Mouse (Mus musculus) testis, postnatal 10 days (tissue): ENCODE measurements around the gene Dcbld2.

Source experiments
- DNase-seq: peaks from one replicate; pipeline ENCODE4 v3.0.0; 2021; ENCODE audit warnings: low spot score

Gene Dcbld2

DNA sequence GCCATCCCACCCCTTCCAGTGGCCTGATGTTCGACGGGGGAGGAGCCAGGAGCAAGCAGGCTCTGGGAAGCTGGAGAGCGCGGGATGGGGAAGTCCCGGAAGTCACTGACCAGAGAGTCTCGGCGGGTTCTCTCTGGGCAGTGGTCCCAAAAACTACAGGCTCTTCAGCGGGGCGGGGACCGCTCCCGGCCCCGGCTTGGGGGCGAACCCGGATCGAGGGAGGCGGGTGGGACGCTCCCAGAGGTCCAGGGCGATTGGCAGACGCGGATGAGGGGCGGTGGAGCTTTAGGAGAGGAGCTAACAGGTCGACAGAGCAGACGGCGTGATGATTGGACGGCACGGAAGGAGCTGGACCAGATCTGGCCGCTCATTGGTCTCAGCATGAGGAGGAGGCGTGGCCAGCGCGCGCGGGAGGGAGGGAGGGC, at the start of gene Dcbld2:
Dcbld2 (plus strand) TSS at position 382 of the 425 bp plus-strand sequence.
- peak; percentile 98 for DNase-seq

DNA sequence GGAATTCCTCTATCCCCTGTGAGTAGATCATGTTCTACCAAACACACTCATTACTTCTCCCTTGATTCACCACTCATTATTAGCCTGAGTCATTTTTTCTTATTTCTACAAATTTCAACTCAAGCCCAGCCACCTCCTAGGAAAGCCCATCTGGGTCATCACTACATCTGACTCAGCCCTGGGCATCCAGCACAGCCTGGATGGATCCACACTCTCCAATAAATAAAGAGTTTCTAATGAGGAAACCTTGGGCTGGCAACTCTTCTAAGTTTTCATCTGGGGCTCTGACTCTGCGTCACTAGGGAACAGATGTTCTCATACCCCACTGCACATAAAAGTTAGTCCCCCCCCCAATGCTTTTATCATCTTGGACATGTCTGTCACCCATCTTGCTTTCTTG, 31.1 kb upstream of the Dcbld2 start:
- DNase-seq: no peak

DNA sequence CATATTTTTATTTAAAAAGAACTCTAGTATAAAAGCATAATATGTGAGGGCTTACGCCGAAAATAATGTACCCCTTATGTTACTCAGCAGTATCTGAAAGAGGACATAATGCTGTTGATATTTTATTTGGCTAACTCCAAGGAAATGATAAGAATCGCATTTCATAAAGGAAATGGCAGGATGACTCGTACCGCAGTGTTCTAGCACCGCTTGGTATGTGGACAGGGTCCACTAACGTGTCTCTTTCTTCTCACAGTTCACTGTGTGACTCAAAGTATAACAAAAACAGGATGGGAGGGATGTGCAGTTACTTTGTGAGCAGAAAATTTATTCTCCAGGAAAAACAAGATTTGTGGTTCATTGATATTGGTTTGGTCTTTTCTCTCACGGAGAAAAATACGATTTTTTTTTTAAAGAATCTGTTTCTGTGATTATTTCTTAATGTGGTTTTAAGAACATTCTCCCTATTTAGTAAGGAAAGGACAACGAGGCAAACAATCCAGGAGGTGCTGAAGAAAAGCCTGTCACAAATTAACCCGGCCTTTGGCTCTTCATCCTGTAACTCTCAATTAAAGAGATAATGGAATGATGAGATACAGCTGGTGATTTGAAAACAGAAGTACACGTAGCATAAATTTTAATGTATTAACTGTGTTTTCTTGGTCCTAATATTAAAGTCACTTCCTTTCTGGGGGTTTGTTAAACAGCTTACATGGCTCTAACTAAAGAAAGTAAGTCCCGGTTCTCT, 30.3 kb upstream of the Dcbld2 start:
- no peak for DNase-seq

DNA sequence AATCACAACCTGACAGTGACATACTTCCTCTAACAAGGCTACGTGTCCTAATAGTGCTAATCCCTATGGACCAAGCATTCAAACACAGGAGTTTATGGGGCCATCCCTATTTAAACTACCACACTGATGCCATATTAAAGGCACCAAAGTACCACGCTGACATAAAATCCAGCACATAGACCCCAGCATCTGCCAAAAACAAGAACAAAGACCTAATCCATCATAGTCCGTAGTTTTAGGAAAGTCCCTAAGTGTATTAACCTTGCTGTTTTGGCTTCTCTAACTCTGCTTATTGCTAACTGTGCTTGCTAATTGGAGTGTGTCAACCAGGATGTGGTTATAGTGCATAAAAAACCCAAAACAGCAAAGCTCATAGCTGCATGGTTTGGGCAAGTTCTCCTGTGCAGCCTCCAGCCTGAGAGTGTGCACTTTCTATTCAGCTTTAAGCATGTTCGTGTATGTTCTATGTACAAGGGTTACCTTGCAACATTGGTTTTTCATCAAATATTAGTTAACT, 21.9 kb upstream of the Dcbld2 start:
- DNase-seq: no peak

DNA sequence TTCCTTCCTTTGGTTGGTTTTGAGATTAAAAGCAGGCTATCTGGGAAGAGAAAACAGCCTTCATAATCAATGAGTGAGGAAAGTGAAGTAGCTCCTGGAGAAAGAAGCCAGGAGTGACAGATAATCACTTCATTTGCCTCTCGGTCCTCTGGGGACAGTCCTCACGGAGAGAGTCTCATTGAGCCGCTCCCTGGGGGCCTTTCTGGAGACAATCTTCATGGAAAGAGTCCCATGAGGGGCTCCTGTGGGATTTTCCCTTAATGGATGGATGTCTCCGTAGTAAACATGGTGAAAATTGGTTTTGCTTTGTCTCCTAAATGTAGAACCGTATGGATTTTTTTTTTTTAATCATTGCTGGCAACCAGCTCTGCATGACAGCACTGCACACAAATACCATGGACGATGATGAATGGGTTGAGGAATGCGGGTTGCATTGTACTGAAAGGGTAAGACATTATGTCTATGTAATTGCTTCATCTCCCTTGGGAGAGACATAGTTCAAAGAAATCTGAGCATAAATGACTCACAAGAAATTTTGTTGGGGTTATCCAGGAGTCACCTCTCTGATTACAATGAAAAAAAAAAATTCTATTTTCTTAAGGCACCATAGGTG, 19.0 kb upstream of the Dcbld2 start:
- no peak for DNase-seq

DNA sequence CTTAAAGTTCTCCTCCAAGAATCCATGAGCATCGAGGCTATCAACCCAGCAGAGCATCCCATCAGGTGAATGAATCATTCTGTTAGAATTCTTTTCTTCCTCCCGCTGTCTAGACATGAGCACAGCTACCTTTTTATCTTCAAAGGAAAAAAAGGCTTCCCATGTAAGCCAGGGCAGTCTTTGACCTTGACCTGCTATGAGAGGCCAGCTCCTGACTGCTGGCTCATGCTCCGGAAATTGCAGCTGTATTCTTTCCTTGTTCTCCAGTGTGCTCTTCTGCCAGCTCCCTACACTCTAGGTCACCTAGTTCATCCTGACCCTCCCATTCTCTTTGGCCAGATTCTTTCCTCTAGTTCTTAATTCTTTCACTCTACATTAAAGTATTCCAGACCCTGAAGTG, 15.2 kb upstream of the Dcbld2 start:
- DNase-seq: no peak

DNA sequence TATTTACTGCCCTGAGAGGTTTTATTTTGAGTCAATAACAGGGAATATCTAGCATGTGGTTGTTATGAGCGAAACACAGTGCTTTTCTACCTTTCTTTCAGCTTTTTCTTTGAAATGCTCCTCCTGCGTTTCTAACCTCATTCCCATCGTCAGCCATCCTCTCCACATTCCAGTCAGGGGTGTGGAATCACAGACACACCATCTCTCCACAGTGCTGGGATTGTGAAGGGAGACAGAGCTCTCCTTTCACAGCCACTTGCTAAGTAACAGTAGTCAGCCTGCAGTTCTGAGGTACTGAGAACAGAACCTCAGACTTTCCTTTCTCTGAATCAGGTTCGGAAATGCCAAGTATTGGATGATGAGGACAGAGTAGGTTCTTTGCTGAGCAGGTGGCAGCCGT, 14.1 kb upstream of the Dcbld2 start:
- DNase-seq: no peak

DNA sequence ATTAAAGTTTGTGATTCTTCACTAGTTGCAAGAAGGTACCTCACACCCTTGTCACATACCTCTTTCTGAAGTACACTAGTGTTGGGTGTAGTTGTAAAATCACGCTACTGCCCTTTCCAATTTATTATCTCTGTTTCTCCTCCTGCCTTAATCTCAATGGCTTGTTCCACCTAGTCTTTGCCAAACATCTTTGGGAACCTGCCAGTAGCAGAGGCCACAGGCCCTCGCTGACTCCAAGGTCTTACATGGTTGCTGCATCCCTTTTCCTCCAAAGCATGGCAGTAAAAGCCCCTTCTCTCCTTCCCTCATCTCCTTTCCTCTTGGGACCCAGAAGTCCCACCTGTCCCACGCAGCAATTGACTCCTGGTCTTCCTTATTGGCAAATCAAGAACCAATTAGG, 9.6 kb upstream of the Dcbld2 start:
- DNase-seq: no peak

DNA sequence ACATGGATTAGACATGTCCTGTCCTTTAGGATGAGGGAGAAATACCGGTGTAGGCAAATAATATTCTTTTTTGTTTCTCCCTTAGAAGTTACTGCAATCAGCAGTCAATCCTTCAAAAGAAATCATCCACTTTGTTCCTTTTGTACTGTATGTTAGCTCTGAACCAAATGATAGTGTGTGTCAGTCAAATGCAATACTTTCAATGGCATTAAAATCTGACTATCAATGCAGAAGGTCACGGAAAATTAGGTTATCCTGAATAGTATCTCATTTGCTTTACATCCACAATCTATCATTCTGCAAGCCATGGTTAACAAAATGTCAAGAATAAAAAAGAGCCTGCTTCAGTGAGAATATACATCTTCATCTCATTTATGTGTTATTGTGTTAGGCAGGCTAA, 7.2 kb upstream of the Dcbld2 start:
- no peak for DNase-seq

DNA sequence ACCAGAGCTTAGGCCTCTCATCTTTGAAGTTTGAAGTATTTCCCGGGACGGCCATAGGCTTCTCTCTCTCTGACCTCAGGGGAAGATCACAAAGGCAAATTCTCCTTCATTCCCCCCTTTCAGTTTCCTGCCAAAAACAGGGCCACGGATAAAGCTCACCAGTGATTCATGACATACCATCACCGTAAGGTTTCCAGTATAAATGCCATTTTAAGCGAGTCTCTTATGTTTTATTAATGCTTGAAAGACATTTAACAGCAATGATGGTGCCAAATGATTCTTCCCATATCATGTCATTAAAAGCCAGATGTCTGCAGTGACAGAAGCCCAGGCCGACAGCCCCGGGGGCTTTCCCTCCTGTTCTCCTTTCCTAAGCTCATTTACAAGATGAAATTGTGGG, 3.6 kb upstream of the Dcbld2 start:
- no peak for DNase-seq

DNA sequence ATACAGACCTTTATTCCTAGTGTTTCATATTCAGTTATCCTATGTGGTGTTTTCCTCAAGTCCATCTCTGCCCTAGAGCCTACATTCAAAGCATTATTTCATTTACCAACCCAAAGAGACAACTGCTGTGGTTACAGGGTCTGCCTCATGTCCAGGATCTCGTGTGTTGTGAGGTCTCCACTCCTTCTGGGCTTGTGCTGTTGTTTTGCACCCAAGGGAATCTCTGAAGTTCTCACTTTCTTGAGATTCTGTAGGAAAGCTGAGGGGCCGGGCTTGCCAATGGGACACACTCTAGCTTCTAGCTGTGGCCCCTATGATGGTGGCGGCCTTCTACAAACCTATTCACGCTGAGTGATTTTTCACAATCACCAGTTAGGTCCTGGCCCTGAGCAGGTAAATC, 3.0 kb upstream of the Dcbld2 start:
- no peak for DNase-seq

DNA sequence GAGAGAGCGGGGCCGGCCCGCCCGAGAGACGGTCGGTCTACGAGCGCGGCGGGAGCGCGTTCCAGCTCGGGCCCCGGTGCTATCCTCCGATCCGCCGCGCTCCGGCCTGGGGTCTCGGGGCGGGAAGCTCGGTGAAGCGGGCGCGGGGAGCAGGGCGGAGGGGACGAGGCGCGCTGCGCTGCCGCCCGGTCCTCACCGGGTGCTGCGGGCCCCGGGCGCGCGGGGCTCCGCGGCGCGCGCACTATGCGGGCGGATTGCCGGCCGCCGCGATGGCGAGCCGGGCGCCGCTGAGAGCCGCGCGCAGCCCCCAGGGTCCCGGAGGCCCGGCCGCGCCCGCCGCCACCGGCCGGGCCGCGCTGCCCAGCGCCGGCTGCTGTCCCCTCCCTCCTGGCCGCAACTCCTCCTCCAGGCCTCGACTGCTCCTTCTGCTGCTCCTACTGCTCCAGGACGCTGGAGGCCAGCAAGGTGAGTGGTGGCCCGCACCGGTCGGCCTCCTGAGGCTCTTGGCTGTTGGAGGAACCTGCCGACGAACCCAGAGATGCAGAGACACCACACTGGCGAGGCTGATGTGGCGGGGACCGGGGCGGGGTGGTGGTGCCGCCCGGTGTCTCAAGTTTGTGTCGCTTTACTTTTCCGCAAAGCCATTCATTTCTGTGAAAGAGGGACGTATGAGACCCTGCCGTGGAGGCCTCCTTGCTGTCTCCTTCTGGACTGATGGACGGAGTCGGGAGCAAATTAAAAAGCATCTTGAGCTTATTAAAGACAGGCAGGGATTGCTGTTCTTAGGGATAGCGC, 441 bp downstream of the Dcbld2 start:
- peak; percentile 59 for DNase-seq

DNA sequence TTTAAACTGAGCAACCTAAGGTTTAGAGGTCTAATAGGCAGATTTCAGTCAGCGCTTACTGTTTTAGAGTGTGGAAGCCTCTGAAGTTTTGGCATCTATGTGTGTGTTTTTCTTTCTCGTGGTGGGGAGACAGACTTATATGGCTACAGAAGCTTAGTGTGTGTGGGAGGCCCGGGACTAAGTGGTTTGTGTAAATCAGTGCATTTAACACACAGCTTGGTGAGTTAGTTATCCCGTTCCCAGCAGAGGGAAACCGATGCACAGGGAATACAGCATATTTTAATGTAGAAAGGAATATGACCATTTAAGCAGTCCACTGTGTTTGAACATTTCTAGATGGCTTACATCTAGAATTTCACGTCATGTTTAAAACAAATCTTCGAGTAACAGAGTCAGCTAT, 1.6 kb downstream of the Dcbld2 start:
- DNase-seq: no peak

DNA sequence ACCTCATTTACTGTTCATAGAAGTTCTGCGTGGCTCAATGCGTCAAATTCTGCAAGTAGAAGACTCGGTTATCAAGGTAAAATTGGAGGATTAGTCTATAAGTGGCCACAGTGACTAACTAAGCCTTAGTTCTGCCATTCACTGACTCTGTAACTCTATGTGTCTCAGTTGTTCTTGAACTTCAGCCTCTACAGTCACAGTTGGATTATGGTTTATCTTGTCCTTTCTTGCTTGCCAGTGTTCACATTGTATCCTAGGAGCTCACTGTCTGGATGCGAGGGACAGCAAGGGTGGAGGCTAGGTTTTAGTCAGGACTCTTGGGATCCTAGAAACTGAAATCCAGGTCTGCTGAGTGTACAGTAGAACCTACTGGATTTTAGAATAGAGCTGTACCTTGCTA, 6.6 kb downstream of the Dcbld2 start:
- no peak for DNase-seq

DNA sequence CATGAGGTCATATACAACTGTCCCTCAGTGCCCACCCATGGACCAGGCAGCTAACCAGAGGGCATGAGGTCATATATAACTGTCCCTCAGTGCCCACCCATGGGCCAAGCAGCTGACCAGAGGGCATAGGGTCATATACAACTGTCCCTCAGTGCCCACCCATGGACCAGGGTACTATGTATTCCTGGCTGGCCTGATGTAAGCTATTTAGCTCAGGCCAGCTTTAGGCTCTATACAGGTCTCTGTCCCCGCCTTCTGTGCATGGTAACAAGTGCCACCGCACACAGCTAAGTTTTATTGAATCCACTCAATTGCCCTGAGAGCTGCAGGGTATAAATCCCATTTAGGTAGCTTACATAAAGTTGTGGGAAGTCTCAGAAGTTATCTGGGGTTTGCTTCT, 7.3 kb downstream of the Dcbld2 start:
- no peak for DNase-seq

DNA sequence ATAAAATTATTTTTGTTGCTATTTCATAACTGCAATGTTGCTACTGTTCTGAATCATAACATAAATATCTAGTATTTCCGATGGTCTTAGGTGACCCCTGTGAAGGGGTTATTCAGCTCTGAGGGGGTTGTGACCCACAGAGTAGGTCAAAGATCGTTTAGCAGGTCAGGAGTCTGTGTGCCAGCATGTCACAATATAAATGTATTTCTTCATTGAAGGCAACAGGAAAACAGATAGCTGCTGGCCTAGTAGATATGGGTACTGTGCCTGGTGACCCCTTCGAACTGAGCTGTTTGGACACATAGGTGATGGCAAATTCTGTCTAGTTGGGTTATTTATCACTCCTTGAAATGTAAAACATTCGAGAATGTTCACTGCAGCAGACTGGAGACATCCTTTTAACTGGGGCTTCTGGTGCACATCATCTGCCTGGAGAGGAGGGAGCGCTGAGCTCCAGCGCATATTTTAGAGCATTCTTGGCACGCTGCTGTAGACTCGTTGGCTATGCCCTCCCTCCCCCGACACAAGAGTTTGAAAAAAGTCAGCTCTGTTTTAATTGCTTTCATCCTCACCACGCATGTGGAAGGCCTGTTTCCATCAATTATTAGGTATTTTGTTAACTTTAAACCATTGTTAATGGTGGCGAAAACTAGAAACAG, 13.6 kb downstream of the Dcbld2 start:
- DNase-seq: no peak

DNA sequence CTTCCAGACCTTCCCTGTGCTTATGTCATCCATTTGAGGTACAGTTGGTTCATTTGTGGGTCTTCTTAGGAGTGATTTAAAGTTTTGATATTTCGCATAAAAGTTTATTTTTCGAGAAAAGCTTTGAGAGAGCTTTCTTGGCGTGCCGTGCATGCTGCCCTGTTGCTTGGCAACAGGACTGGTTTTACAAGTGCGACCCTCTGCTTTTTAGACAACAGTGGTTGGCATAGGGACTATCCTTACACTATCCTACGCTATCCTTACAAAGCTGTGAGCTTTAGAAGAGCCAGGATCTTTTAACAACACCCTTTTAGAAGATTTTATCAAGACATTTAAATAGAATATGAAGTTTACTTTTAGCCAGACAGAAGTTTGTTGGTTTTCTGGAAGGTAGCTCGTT, 22.0 kb downstream of the Dcbld2 start:
- no peak for DNase-seq

DNA sequence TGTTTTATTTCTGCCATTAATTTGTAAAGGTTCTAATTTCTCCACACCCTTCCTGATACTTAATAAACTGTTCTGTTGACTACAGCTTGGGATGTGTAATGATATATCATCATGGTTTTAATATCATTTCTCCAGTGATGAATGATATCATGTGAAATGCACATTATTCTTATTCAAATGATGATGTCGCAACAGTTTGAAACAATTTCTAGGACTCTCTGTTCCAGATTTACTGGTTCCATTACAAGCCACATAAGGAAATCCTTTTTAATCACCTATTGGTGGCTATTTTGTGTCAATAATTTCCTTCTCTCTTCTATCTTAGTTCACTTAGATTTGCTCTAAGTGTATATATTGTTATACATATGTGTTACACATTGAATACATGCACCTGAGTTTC, 24.1 kb downstream of the Dcbld2 start:
- DNase-seq: no peak

DNA sequence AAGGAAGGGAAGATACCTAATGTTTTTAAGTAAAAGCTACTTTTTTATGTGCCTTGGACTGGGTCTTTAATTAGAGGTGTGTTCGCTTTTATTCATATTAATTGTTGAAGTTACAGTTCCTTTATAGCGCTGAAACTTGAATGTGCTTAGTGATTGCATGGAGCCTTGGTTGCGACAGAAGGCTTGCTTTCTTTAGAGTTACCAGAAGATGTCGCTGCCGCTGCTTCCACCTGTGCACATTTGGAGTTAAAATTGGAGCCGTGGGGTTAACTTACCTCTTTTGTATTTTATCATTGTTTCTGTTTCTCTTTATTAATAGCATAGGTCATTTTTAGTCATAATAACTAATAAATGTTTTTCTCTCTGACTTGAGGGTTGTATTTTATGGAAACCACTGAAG, 36.5 kb downstream of the Dcbld2 start:
- DNase-seq: no peak

DNA sequence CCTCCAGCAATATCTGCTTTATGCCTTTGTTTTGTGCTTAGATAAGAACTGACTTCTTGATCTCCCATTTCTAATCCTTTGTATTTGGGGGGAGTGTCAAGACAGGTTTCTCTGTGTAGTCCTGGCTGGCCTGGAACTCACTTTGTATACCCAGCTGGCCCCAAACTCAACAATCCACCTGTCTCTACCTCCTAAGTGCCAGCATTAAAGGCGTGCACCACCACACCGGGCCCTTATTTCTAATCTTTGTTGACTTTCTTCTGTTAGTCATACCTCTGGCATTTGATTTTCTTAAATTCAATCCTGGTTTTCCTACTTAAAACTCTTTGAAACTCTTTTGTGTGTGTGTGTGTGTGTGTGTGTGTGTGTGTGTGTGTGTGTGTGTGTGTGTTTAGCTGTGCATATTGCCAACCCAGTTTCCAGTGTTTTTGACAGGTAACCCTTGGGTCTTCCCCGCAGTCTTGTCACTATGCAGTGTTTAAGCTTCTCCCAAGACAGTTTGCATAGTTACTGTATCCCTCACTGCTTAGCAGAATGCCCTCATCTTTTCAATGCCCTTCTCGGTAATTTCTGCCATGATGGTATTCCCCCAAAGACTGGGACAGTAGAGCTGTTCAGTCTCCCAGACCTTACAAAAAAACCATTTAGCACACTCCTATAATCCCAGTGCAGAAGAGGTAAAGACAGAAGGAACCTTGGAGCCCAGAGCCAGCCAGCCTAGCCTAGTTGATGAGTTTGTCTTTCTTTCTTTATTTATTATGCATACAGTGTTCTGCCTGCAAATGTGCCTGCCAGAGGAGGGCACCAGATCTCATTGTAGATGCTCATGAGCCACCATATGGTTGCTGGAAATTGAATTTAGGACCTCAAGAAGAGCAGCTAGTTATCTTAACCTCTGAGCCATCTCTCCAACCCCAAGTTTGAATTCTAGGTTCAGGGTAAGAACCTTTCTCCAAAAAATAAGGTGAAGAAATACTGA, 38.3 kb downstream of the Dcbld2 start:
- DNase-seq: no peak

DNA sequence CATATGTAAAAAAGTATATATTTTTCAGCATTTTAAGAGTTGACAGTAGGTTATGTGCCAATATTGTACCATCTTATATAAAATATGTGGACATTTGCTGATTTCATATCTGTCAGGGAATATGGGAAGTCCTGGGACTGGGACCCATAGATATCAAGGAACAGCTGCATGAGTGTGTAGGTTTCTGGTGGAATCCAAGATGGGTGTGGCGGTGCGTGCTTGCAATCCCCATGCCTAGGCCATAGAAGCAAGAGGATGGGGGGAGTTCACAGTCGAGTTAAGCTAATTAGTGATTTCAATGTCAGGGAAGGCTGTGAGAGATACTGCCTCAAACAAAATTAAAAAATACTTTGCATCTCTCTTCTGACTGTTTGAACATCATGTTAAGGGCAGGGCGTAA, 40.8 kb downstream of the Dcbld2 start:
- DNase-seq: no peak
